9 mouse cellular contexts compared by ENCODE assay signal in genomic region chr12:52288537-52288936, GRCm38 (mm10).
DNase-seq lines count a peak whose midpoint lies in the region; ATAC-seq lines count a peak whose summit lies in the region.
"Had no signal": no experiment of that assay in that cellular context is flagged by ENCODE, and none has a peak within 500 bp of the region (broad histone marks: within the 10 kb centered on the region; RNA-seq: fewer than 3 reads in every experiment).

No protein-coding gene starts in this region.

- H3K9ac ChIP-seq in kidney, embryonic 16.5 days (replicated peaks; ENCODE audit: low read length) = no peak overlapping the region
- peak overlapping the region; percentile 4; the same call in 1 of the 2 replicates for H3K9ac ChIP-seq in midbrain, embryonic 11.5 days (ENCODE audit: low read length)

- H3K36me3 ChIP-seq in kidney, embryonic 16.5 days (ENCODE audit: insufficient read depth, low read length) = no peaks in the 10 kb centered on the region
- H3K36me3 ChIP-seq in midbrain, embryonic 11.5 days (ENCODE audit: control insufficient read depth, insufficient read depth, low read length) = no peaks in the 10 kb centered on the region

- WGBS in kidney, embryonic 16.5 days = 62% methylated on average over 4 of the region's 4 CpGs
- 76% methylated on average over 4 of the region's 4 CpGs for WGBS in midbrain, embryonic 11.5 days

- no peak overlapping the region for H3K4me2 ChIP-seq in kidney, embryonic 16.5 days (replicated peaks; ENCODE audit: low read depth, low read length)
- no peak overlapping the region for H3K4me2 ChIP-seq in midbrain, embryonic 11.5 days

- ATAC-seq in kidney, embryonic 16.5 days (ENCODE audit: low FRiP score, low TSS enrichment) = peak; percentile 91
- ATAC-seq in midbrain, embryonic 11.5 days (ENCODE audit: low FRiP score) = 0 out of 2 replicates have a peak, but pooled peaks have one; percentile 4

- H3K9me3 ChIP-seq in kidney, embryonic 16.5 days (ENCODE audit: low read length) = no peaks in the 10 kb centered on the region
- no peaks in the 10 kb centered on the region for H3K9me3 ChIP-seq in midbrain, embryonic 11.5 days (ENCODE audit: control insufficient read depth, low read length)

- intact Hi-C loops in gastrocnemius, postnatal 36 days (cut with DNase I) = no loop called here

- H3K27ac ChIP-seq in kidney, embryonic 16.5 days (ENCODE audit: low read length) = peak overlapping the region; percentile 69; the same call in 1 of the 2 replicates
- peak overlapping the region; percentile 32; the same call in 1 of the 2 replicates for H3K27ac ChIP-seq in midbrain, embryonic 11.5 days (ENCODE audit: low read depth, low read length)

- peaks cover 19% of the 10 kb centered on the region for H3K4me1 ChIP-seq in kidney, embryonic 16.5 days (ENCODE audit: insufficient read depth, low read length)
- peaks cover 17% of the 10 kb centered on the region for H3K4me1 ChIP-seq in midbrain, embryonic 11.5 days (ENCODE audit: control insufficient read depth, insufficient read depth, low read length)

- no peaks in the 10 kb centered on the region for H3K27me3 ChIP-seq in kidney, embryonic 16.5 days (ENCODE audit: insufficient read depth, low read length)
- H3K27me3 ChIP-seq in midbrain, embryonic 11.5 days (ENCODE audit: control insufficient read depth, insufficient read depth, low read length) = no peaks in the 10 kb centered on the region

- peak; percentile 9 for DNase-seq in gastrocnemius, adult 18-20 months (ENCODE audit: low spot score)
- DNase-seq in gastrocnemius, postnatal 36 days = no peak
- peak; percentile 13 for DNase-seq in gastrocnemius, postnatal 25 days
- no peak for DNase-seq in midbrain, embryonic 11.5 days (ENCODE audit: low spot score, missing footprints)
- DNase-seq in right cerebral cortex, postnatal 14 days = no peak
- DNase-seq in natural killer cell, adult 2 months (ENCODE audit: low spot score in 2 of 2) = no peak
- DNase-seq in cerebellum, postnatal 4 days (ENCODE audit: low spot score in 2 of 2) = no peak
- DNase-seq: layer of hippocampus, adult 9-11 months had no signal

- H3K4me3 ChIP-seq in kidney, embryonic 16.5 days (ENCODE audit: low read length) = no peak overlapping the region
- no peak overlapping the region for H3K4me3 ChIP-seq in midbrain, embryonic 11.5 days (ENCODE audit: low read depth, low read length)

Comparison
In these comparisons a context has a peak if more than half of its experiments do, and no peak if none do; other contexts are left out.
1. DNase-seq: peak in gastrocnemius, adult 18-20 months (single experiment) and gastrocnemius, postnatal 25 days (single experiment); none in gastrocnemius, postnatal 36 days (0 of 2), midbrain, embryonic 11.5 days (single experiment), right cerebral cortex, postnatal 14 days (single experiment), natural killer cell, adult 2 months (0 of 2) and cerebellum, postnatal 4 days (0 of 2).